Mouse (Mus musculus) heart, adult 2 months (tissue): Measurements from ENCODE around the gene Rap1b.

ENCODE experiments used
- CTCF ChIP-seq: fragments of 200-600 bp; IDR thresholded peaks from 2 replicates; pipeline ENCODE4 v1.8.1; 2022; ENCODE audit warnings: antibody characterized with exemption, mild to moderate bottlenecking, moderate library complexity
- POLR2A ChIP-seq: fragments of 200-500 bp; IDR thresholded peaks from 2 replicates; pipeline ENCODE4 v1.6.1; 2011; ENCODE audit warnings: mild to moderate bottlenecking, low read depth, low read length, control low read depth; ENCODE audit not compliant: insufficient read depth

DNA sequence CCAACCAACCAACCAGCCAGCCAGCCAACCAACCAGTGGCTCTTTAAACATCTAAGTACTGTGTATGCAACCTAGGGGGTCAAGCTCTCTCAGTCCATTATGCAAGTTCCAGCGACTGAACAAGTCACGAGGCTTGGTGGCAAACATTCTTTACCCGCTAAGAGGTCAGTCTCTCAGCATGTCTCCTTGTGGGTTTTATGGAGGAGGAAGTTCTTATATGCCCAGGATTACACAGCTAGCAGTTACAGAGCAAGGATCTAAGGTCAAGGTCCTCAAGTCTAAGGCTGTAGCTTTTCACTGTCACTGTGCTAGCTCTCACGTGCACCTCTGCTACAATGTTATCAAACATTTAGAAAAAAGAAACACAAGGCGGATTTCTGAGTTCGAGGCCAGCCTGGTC, 81.2 kb downstream of the Rap1b start:
- TF ChIP-seq CTCF (no peak), POLR2A (no peak)
